Mouse (Mus musculus): ENCODE data around the gene Gm4559. TPM values are rescaled to one million over a fixed set of nuclear protein-coding genes. Genes with fewer than 3 reads are reported as not detected.
"Not testable (repeated sequence)": the region's sequence is repeated elsewhere in the genome, so short reads cannot be mapped to it uniquely, and the experiment has no call there.

Gene Gm4559
- total RNA-seq, 2 experiments from 2014 or later, result not detected

DNA sequence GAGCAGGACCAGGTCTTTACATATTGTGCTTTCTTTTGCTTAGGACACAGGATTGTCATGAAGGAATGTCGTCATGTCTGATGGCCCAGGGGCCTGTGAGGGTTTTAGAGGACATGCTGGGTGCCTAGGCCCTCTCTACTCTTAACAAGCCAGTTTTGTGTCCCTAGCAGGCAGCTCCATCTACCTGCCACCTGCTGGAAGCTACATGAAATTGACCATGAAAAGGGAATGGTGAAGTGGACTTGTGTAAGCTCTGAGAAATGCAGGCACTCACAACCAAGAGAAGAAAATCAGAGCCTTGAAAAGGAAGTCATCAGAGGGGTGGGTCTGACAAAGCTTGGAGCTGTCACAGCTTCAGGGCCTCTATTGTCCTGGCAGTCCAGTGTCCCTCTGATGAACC, 5.1 kb upstream of the Gm4559 start:
- not testable (repeated sequence) for DNase-seq (ENCODE audit: low spot score in 2 of 2)

DNA sequence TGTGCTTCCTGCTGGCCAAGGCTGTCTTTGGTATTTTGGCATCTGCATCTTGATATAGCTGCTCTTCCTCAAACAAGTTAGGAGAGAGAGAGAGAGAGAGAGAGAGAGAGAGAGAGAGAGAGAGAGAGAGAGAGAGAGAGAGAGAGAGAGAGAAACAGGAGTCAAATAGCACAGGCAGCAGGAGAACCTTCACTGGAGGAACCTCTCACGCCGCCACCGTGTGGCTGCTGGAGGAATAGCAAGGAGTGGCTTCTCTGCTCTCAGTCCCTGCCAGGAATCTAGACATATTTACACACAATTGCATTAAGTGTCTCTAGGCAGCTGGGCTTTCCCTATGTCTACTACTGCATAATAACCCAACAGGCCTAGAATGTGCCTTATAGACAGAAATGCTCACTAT, 4.0 kb upstream of the Gm4559 start:
- peak; percentile 58 to 67 for DNase-seq (ENCODE audit: low spot score in 2 of 2)

DNA sequence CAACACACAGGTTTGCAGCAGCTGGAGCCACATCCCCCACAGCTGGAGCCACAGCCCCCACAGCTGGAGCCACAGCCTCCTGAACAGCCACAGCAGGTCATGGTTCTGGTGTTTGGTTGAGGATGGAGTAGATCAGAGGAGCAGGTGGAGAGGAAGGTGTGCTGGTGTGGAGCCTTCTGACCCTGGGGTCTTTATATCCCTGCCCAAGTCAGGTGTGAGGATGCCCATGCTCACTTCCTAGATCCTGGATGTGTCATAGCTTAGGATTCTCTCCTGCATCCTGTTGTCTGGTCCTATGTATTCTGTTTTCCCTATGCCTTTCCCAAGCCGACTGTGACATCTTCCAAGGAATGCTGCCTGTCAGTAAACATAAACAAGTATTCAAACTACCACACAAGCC, 15.9 kb downstream of the Gm4559 start, which contains the start of gene Gm2431:
Gene Gm2431, minus strand, starts transcription at position 101 of the 400 bp plus-strand sequence.
- DNase-seq (ENCODE audit: low spot score in 2 of 2), result not testable (repeated sequence)

DNA sequence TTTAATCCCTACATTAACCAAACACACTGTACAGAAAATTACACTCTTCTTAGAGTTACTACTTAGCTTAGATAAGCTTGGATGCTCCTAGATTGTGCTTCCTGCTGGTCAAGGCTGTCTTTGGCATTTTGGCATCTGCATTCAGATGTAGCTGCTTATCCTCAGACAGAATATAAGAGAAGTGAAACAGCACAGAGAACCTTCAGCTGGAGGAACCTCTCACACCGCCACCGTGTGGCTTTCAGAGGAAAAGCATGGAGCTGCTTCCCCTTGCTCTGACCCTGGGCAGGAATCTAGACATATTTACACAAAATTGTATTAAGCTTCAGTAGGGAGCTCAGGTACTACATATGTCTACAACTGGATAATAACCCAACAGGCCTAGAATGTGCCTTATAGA, 18.6 kb downstream of the Gm4559 start:
- peak; percentile 21 for DNase-seq (ENCODE audit: low spot score in 2 of 2)

DNA sequence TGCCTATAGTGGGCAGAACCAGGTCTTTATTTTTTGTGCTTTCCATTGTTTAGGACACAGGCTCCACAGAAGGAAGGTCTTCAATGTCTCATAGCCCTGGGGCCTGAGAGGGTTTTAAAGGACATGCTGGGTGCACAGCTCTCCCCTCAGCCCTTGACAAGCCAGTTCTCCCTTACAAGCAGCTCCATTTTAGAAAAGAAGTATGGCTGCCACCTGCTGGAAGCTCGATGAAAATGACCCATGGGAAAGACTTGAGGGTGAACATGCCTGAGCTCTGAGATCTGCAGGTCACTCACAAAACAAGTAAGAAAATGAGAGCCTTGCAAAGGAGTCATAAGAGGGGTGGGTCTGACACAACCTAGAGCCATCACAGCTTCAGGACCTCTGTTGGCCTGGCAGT, 24.3 kb downstream of the Gm4559 start:
- peak; percentile 32 to 34 for DNase-seq (ENCODE audit: low spot score in 2 of 2)

DNA sequence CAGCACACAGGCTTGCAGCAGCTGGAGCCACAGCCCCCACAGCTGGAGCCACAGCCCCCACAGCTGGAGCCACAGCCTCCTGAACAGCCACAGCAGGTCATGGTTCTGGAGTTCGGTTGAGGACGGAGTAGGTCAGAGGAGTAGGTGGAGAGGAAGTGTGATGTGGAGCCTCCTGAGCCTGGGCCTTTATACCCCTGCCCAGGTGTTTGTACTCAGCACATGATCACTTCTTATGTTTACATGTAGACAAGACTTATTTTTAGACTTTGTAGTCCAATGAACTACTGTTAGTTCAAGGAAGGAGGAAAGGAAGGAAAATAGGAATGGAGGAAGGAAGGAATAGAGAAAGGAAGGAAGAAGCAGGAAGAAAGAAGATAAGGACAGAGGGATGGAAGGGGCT, 33.2 kb downstream of the Gm4559 start, which contains the start of gene Gm40460:
Gene Gm40460, minus strand, starts transcription at position 101 of the 400 bp plus-strand sequence.
- DNase-seq (ENCODE audit: low spot score in 2 of 2), result no peak

DNA sequence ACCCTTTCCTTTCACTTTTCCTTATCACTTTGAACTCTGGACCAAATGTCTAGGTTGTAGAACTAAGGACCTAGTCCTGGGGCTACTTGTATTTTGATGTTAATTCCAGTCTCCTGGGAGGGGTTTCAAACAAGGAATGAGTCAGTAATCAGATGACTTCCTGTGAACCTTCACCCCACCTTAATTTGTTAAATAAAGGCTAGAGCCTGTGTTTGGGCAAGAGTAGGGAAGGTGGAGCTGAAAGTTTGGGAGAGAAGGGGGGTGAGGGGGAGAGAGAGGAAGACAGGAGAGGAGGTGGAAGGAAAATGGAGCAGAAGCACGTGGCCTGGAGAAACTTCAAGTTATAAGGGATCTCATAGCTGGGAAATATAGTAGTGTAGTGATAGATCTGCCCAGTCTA, 42.6 kb downstream of the Gm4559 start:
- DNase-seq (ENCODE audit: low spot score in 2 of 2), result no peak

DNA sequence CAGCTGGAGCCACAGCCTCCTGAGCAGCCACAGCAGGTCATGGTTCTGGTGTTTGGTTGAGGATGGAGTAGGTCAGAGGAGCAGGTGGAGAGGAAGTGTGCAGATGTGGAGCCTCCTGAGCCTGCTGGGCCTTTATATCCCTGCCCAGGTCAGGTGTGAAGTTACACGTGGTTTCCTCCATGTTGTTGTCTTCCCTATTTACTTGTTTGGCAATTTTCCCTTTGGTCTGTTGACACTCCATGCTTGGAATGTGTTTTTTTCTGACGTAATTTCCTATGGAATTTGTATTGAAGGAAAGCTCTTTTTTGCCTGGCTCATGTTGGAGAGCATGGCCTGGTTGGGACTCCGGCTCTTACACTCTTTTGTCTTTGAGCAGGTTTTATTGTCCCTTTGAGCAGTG, 44.3 kb downstream of the Gm4559 start, which contains the start of gene Krtap5-5:
Gene Krtap5-5, minus strand, starts transcription at position 101 of the 400 bp plus-strand sequence.
- not testable (repeated sequence) for DNase-seq (ENCODE audit: low spot score in 2 of 2)

DNA sequence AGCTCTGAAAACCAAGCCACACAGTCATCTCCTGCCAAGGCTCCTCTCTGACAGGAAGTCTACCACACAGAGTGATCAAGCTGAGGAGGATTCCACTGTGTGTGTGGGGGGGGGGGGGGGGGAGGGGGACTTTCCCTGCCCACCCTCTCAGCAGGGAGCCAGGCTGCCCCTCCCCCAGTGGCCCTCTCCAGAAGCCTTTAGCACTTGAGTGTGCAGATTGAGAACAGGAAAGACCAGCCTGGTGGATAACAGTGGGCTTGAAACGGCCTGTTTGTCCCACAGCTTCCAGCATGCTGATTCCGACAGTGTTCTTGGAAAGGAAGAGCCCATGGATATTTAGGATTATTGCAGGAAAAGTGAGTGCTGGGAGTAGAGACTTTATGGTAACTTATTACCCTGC, 49.6 kb downstream of the Gm4559 start:
- DNase-seq (ENCODE audit: low spot score in 2 of 2), result no peak

Other genes starting within 250 kb of the Gm4559 start
- gene Mob2, start 213.3 kb downstream of the Gm4559 start, total RNA-seq (2021), result 10 to 100 TPM; 23.6 to 27.1 TPM
- 100 to 1,000 TPM; 139 to 140 TPM for gene Dusp8, start 178.5 kb downstream of the Gm4559 start, total RNA-seq (2021)
- gene Gm45618, start 153.6 kb downstream of the Gm4559 start, total RNA-seq (2021), result not detected
- not detected for gene Gm39115, start 138.3 kb downstream of the Gm4559 start, total RNA-seq (2021)
- not detected for gene Gm45337, start 129.8 kb downstream of the Gm4559 start, total RNA-seq (2021)
- not detected for gene Gm29735, start 117.2 kb downstream of the Gm4559 start, total RNA-seq (2021)
- not detected for gene Gm4553, start 108.6 kb downstream of the Gm4559 start, total RNA-seq (2021)
- not detected for gene Krtap5-2, start 98.4 kb downstream of the Gm4559 start, total RNA-seq (2021)
- not detected for gene Gm10153, start 84.0 kb downstream of the Gm4559 start, total RNA-seq (2021)
- not detected for gene Krtap5-3, start 73.0 kb downstream of the Gm4559 start, total RNA-seq (2021)
- not detected for gene Gm7579, start 62.5 kb downstream of the Gm4559 start, total RNA-seq (2021)
- gene Krtap5-5, start 44.4 kb downstream of the Gm4559 start, total RNA-seq (2021), result not detected
- gene Gm40460, start 33.3 kb downstream of the Gm4559 start, total RNA-seq (2021), result not detected
- gene Gm2431, start 16.0 kb downstream of the Gm4559 start, total RNA-seq (2021), result not detected
- not detected for gene Krtap5-1, start 22.8 kb upstream of the Gm4559 start, total RNA-seq (2021)
- gene Krtap5-4, start 29.2 kb upstream of the Gm4559 start, total RNA-seq (2021), result not detected
- 10 to 100 TPM; 30.0 to 31.3 TPM for gene Ifitm10, start 99.4 kb upstream of the Gm4559 start, total RNA-seq (2021)
- gene Gm49369, start 108.3 kb upstream of the Gm4559 start, total RNA-seq (2021), result under 1 TPM in 1 of 2 experiments, not detected in 1; 0.71 TPM
- 100 to 1,000 TPM; 304 to 345 TPM for gene Ctsd, start 113.7 kb upstream of the Gm4559 start, total RNA-seq (2021)
- not detected for gene Syt8, start 160.5 kb upstream of the Gm4559 start, total RNA-seq (2021)
- under 1 TPM in 1 of 2 experiments, not detected in 1; 0.37 TPM for gene Tnni2, start 167.4 kb upstream of the Gm4559 start, total RNA-seq (2021)
- 1 to 10 TPM; 4.2 to 4.7 TPM for gene Lsp1, start 186.4 kb upstream of the Gm4559 start, total RNA-seq (2021)
- under 1 TPM; 0.92 to 0.95 TPM for gene Tnnt3, start 224.5 kb upstream of the Gm4559 start, total RNA-seq (2021)

Data from layer of hippocampus, postnatal 14 days (tissue).